Mouse (Mus musculus) midbrain, embryonic 10.5 days (tissue): ENCODE data around the gene Neurod1. TPM values are rescaled to one million over a fixed set of nuclear protein-coding genes. Genes with fewer than 3 reads are reported as not detected.
A peak's percentile ranks its signal among the peaks of the same experiment; 100 is the strongest.

Source experiments
- DNase-seq: peaks from one replicate; pipeline ENCODE4 v3.0.0-alpha.2; 2017; ENCODE audit warnings: low spot score
- H3K27ac ChIP-seq: fragments of 300-500 bp; sonication (generic); replicated peaks from 2 replicates; pipeline ENCODE4 v1.5.1; 2016; ENCODE audit warnings: mild to moderate bottlenecking
- H3K27me3 ChIP-seq: fragments of 300-500 bp; sonication (generic); 2 replicates; pipeline ENCODE4 v1.6.1; 2016; ENCODE audit warnings: low read depth, mild to moderate bottlenecking; ENCODE audit not compliant: poor library complexity, severe bottlenecking
- H3K36me3 ChIP-seq: fragments of 300-500 bp; sonication (generic); 2 replicates; pipeline ENCODE4 v1.6.1; 2016; ENCODE audit warnings: mild to moderate bottlenecking, moderate library complexity
- H3K4me1 ChIP-seq: fragments of 300-500 bp; sonication (generic); 2 replicates; pipeline ENCODE4 v1.6.1; 2016
- H3K4me3 ChIP-seq: fragments of 300-500 bp; sonication (generic); 2 replicates; pipeline ENCODE4 v1.5.1; 2016; ENCODE audit warnings: mild to moderate bottlenecking, moderate library complexity
- H3K9me3 ChIP-seq: fragments of 300-500 bp; sonication (generic); replicated peaks from 2 replicates; pipeline ENCODE4 v1.6.1; 2016; ENCODE audit warnings: mild to moderate bottlenecking
- WGBS: fragments of 180-500 bp; shearing (Covaris S2); methylation state at CpG from one replicate; pipeline ENCODE4 v1.1.7; 2016; 5-methylcytosine and 5-hydroxymethylcytosine counted together
- polyA plus RNA-seq: library from polyadenylated mRNA; unstranded; fragments of >200 nt; fragmentation: Nextera tagmentation; extraction: Ambion mirVana; gene quantifications from 2 replicates; pipeline ENCODE4 v1.2.1, GENCODE M21; 2016

Gene Neurod1
- polyA plus RNA-seq, 1 experiment from 2014 or later, result 18.8 TPM

- peak; percentile 31 for DNase-seq
- peak overlapping the region; percentile 56 for H3K4me3 ChIP-seq
- 7% methylated on average over 15 of the region's 15 CpGs for WGBS
- no peaks in the 10 kb centered on the region for H3K9me3 ChIP-seq
- H3K27me3 ChIP-seq, result peaks cover 94% of the 10 kb centered on the region
- H3K36me3 ChIP-seq, result no peaks in the 10 kb centered on the region
- peak overlapping the region; percentile 74 for H3K27ac ChIP-seq
- peaks cover 59% of the 10 kb centered on the region for H3K4me1 ChIP-seq
Measured at GRCm38 (mm10) chr2:79454786-79455446, 1.6 kb downstream of the Neurod1 start.

GRCm38 (mm10) chr2:79453901-79454781, 2.4 kb downstream of the Neurod1 start:
- H3K36me3 ChIP-seq, result no peaks in the 10 kb centered on the region
- 2% methylated on average over 55 of the region's 55 CpGs for WGBS
- peak overlapping the region; percentile 74 for H3K27ac ChIP-seq
- H3K4me3 ChIP-seq, result peak overlapping the region; percentile 56
- DNase-seq, result peak; percentile 88
- H3K4me1 ChIP-seq, result peaks cover 52% of the 10 kb centered on the region
- peaks cover 86% of the 10 kb centered on the region for H3K27me3 ChIP-seq
- H3K9me3 ChIP-seq, result no peaks in the 10 kb centered on the region

- Histone ChIP-seq H3K9me3 (no peaks in the 10 kb centered on the region), H3K27me3 (peaks cover 59% of the 10 kb centered on the region), H3K4me1 (peaks cover 26% of the 10 kb centered on the region), H3K36me3 (no peaks in the 10 kb centered on the region), H3K27ac (no peak overlapping the region), H3K4me3 (no peak overlapping the region)
- DNase-seq, result no peak
- 51% methylated on average over 5 of the region's 5 CpGs for WGBS
Measured at GRCm38 (mm10) chr2:79451438-79451837, 5.1 kb downstream of the Neurod1 start.

GRCm38 (mm10) chr2:79450684-79451394, 5.7 kb downstream of the Neurod1 start:
- 68% methylated on average over 4 of the region's 4 CpGs for WGBS
- H3K9me3 ChIP-seq, result no peaks in the 10 kb centered on the region
- H3K4me1 ChIP-seq, result peaks cover 21% of the 10 kb centered on the region
- peaks cover 53% of the 10 kb centered on the region for H3K27me3 ChIP-seq
- no peaks in the 10 kb centered on the region for H3K36me3 ChIP-seq
- H3K27ac ChIP-seq, result no peak overlapping the region
- DNase-seq, result no peak
- H3K4me3 ChIP-seq, result no peak overlapping the region

- Histone ChIP-seq H3K4me1 (peaks cover 7% of the 10 kb centered on the region), H3K9me3 (no peaks in the 10 kb centered on the region), H3K4me3 (no peak overlapping the region), H3K27ac (no peak overlapping the region), H3K27me3 (peaks cover 39% of the 10 kb centered on the region), H3K36me3 (no peaks in the 10 kb centered on the region)
- no peak for DNase-seq
- 77% methylated on average over 4 of the region's 4 CpGs for WGBS
Measured at GRCm38 (mm10) chr2:79449371-79449770, 7.2 kb downstream of the Neurod1 start.

GRCm38 (mm10) chr2:79447198-79447597, 9.4 kb downstream of the Neurod1 start:
- DNase-seq, result no peak

GRCm38 (mm10) chr2:79443861-79444620, 12.5 kb downstream of the Neurod1 start:
- H3K36me3 ChIP-seq, result no peaks in the 10 kb centered on the region
- no peak overlapping the region for H3K4me3 ChIP-seq
- no peaks in the 10 kb centered on the region for H3K27me3 ChIP-seq
- no peak overlapping the region for H3K27ac ChIP-seq
- DNase-seq, result no peak
- H3K4me1 ChIP-seq, result no peaks in the 10 kb centered on the region
- WGBS, result 87% methylated on average over 3 of the region's 3 CpGs
- H3K9me3 ChIP-seq, result no peaks in the 10 kb centered on the region

More at GRCm38 (mm10) chr2:79447198-79447597, 9.4 kb downstream of the Neurod1 start:
- no peak overlapping the region for H3K27ac ChIP-seq
- 90% methylated on average over 1 of the region's 1 CpGs for WGBS
- H3K9me3 ChIP-seq, result no peaks in the 10 kb centered on the region
- no peak overlapping the region for H3K4me3 ChIP-seq
- peaks cover 17% of the 10 kb centered on the region for H3K27me3 ChIP-seq
- H3K4me1 ChIP-seq, result no peaks in the 10 kb centered on the region
- H3K36me3 ChIP-seq, result no peaks in the 10 kb centered on the region

- WGBS, result 86% methylated on average over 2 of the region's 2 CpGs
- Histone ChIP-seq H3K4me1 (no peaks in the 10 kb centered on the region), H3K27me3 (no peaks in the 10 kb centered on the region), H3K36me3 (no peaks in the 10 kb centered on the region), H3K9me3 (no peaks in the 10 kb centered on the region), H3K4me3 (no peak overlapping the region), H3K27ac (no peak overlapping the region)
- no peak for DNase-seq
Measured at GRCm38 (mm10) chr2:79443401-79443800, 13.2 kb downstream of the Neurod1 start.

GRCm38 (mm10) chr2:79442906-79443305, 13.6 kb downstream of the Neurod1 start:
- no peaks in the 10 kb centered on the region for H3K9me3 ChIP-seq
- WGBS, result 82% methylated on average over 6 of the region's 6 CpGs
- H3K36me3 ChIP-seq, result no peaks in the 10 kb centered on the region
- DNase-seq, result no peak
- no peak overlapping the region for H3K27ac ChIP-seq
- no peaks in the 10 kb centered on the region for H3K4me1 ChIP-seq
- no peak overlapping the region for H3K4me3 ChIP-seq
- H3K27me3 ChIP-seq, result no peaks in the 10 kb centered on the region

GRCm38 (mm10) chr2:79442227-79442626, 14.3 kb downstream of the Neurod1 start:
- DNase-seq, result no peak
- H3K27me3 ChIP-seq, result no peaks in the 10 kb centered on the region
- WGBS, result 93% methylated on average over 2 of the region's 2 CpGs
- H3K36me3 ChIP-seq, result no peaks in the 10 kb centered on the region
- H3K4me3 ChIP-seq, result no peak overlapping the region
- no peaks in the 10 kb centered on the region for H3K4me1 ChIP-seq
- no peak overlapping the region for H3K27ac ChIP-seq
- H3K9me3 ChIP-seq, result no peaks in the 10 kb centered on the region

GRCm38 (mm10) chr2:79430061-79430460, 26.5 kb downstream of the Neurod1 start:
- Histone ChIP-seq H3K36me3 (no peaks in the 10 kb centered on the region), H3K27ac (no peak overlapping the region), H3K27me3 (peaks cover 56% of the 10 kb centered on the region), H3K4me3 (no peak overlapping the region), H3K9me3 (no peaks in the 10 kb centered on the region), H3K4me1 (peaks cover 23% of the 10 kb centered on the region)
- no peak for DNase-seq

- no peak overlapping the region for H3K27ac ChIP-seq
- no peak overlapping the region for H3K4me3 ChIP-seq
- 2% methylated on average over 6 of the region's 6 CpGs for WGBS
- H3K36me3 ChIP-seq, result no peaks in the 10 kb centered on the region
- peaks cover 60% of the 10 kb centered on the region for H3K27me3 ChIP-seq
- no peaks in the 10 kb centered on the region for H3K9me3 ChIP-seq
- H3K4me1 ChIP-seq, result peaks cover 23% of the 10 kb centered on the region
- DNase-seq, result no peak
Measured at GRCm38 (mm10) chr2:79429650-79430049, 26.9 kb downstream of the Neurod1 start.
